Mouse (Mus musculus) hindbrain, embryonic 16.5 days (tissue): ENCODE results near the gene Aen. TPM values are rescaled to one million over a fixed set of nuclear protein-coding genes. Genes with fewer than 3 reads are reported as not detected.

Source experiments
- ATAC-seq: fragments of 200-750 bp; cut with Nextera tagmentation; 2 replicates; pipeline ENCODE4 v1.8.0; 2017; ENCODE audit warnings: moderate TSS enrichment, moderate library complexity
- H3K27ac ChIP-seq: fragments of 300-500 bp; sonication (generic); 2 replicates; pipeline ENCODE4 v1.5.1; 2014; ENCODE audit warnings: low read depth, mild to moderate bottlenecking, control low read depth, low read length, moderate library complexity
- H3K27me3 ChIP-seq: fragments of 300-500 bp; sonication (generic); replicated peaks from 2 replicates; pipeline ENCODE4 v1.6.1; 2014; ENCODE audit warnings: low read length; ENCODE audit not compliant: control insufficient read depth, insufficient read depth
- H3K36me3 ChIP-seq: fragments of 300-500 bp; sonication (generic); 2 replicates; pipeline ENCODE4 v1.6.1; 2014; ENCODE audit warnings: mild to moderate bottlenecking, low read length, moderate library complexity, mixed read lengths; ENCODE audit not compliant: control insufficient read depth, insufficient read depth
- H3K4me1 ChIP-seq: fragments of 300-500 bp; sonication (generic); 2 replicates; pipeline ENCODE4 v1.6.1; 2014; ENCODE audit warnings: low read depth, low read length; ENCODE audit not compliant: control insufficient read depth, insufficient read depth
- H3K4me2 ChIP-seq: fragments of 300-500 bp; sonication (generic); 2 replicates; pipeline ENCODE4 v1.6.1; 2014; ENCODE audit warnings: mild to moderate bottlenecking, low read length, control low read depth, moderate library complexity
- H3K4me3 ChIP-seq: fragments of 300-500 bp; sonication (generic); 2 replicates; pipeline ENCODE4 v1.5.1; 2014; ENCODE audit warnings: mild to moderate bottlenecking, low read length, control low read depth, moderate library complexity
- H3K9ac ChIP-seq: fragments of 300-500 bp; sonication (generic); 2 replicates; pipeline ENCODE4 v1.6.1; 2014; ENCODE audit warnings: low read depth, mild to moderate bottlenecking, control low read depth, low read length, moderate library complexity
- H3K9me3 ChIP-seq: fragments of 300-500 bp; sonication (generic); 2 replicates; pipeline ENCODE4 v1.6.1; 2014; ENCODE audit warnings: mild to moderate bottlenecking, low read length, moderate library complexity; ENCODE audit not compliant: control insufficient read depth
- WGBS: fragments of 180-500 bp; shearing (Covaris S2); extraction: QIAGEN DNeasy Blood & Tissue Kit; methylation state at CpG from one replicate; pipeline ENCODE4 v1.1.7; 2014; 5-methylcytosine and 5-hydroxymethylcytosine counted together
- microRNA-seq: library from miRNA; unstranded; fragments of <30 nt; microRNA quantifications from one replicate; pipeline ENCODE4, GENCODE M21; 2017
- polyA plus RNA-seq: library from polyadenylated mRNA; unstranded; fragments of >200 nt; fragmentation: Nextera tagmentation; extraction: Ambion mirVana; gene quantifications from 2 replicates; pipeline ENCODE4 v1.2.1, GENCODE M21; 2015

Aen gene
- polyA plus RNA-seq, 1 experiment from 2014 or later, result 65.3 TPM

GRCm38 (mm10) chr7:78953886-78954572 is 58.4 kb downstream of the Aen start:
- H3K9me3 ChIP-seq, result no peaks in the 10 kb centered on the region
- H3K27ac ChIP-seq, result no peak overlapping the region
- ATAC-seq, result no peak
- H3K4me1 ChIP-seq, result no peaks in the 10 kb centered on the region; the same call in 1 of the 2 replicates
- no peak overlapping the region for H3K4me3 ChIP-seq
- H3K9ac ChIP-seq, result no peak overlapping the region
- no peaks in the 10 kb centered on the region for H3K36me3 ChIP-seq
- H3K27me3 ChIP-seq, result no peaks in the 10 kb centered on the region
- 28% methylated on average over 11 of the region's 11 CpGs for WGBS
- no peak overlapping the region for H3K4me2 ChIP-seq

- Histone ChIP-seq H3K9ac (no peak overlapping the region), H3K9me3 (no peaks in the 10 kb centered on the region), H3K27me3 (no peaks in the 10 kb centered on the region)
These were observed 59.0 kb downstream of the Aen start for GRCm38 (mm10) chr7:78954619-78955018.

GRCm38 (mm10) chr7:78955086-78955485 is 59.4 kb downstream of the Aen start:
- H3K4me3 ChIP-seq, result no peak overlapping the region
- 76% methylated on average over 6 of the region's 6 CpGs for WGBS
- ATAC-seq, result no peak

More at GRCm38 (mm10) chr7:78954619-78955018, 59.0 kb downstream of the Aen start:
- Histone ChIP-seq H3K36me3 (no peaks in the 10 kb centered on the region), H3K4me3 (no peak overlapping the region), H3K4me2 (no peak overlapping the region), H3K27ac (no peak overlapping the region), H3K4me1 (no peaks in the 10 kb centered on the region; the same call in 1 of the 2 replicates)
- no peak for ATAC-seq
- 77% methylated on average over 6 of the region's 6 CpGs for WGBS

GRCm38 (mm10) chr7:78958499-78959073 is 62.9 kb downstream of the Aen start:
- Histone ChIP-seq H3K36me3 (no peaks in the 10 kb centered on the region), H3K4me3 (no peak overlapping the region), H3K9ac (no peak overlapping the region), H3K4me1 (no peaks in the 10 kb centered on the region; the same call in 1 of the 2 replicates), H3K4me2 (no peak overlapping the region), H3K27ac (no peak overlapping the region), H3K9me3 (no peaks in the 10 kb centered on the region), H3K27me3 (no peaks in the 10 kb centered on the region)
- ATAC-seq, result peak; percentile 86
- WGBS, result 51% methylated on average over 6 of the region's 6 CpGs

More at GRCm38 (mm10) chr7:78955086-78955485, 59.4 kb downstream of the Aen start:
- Histone ChIP-seq H3K36me3 (no peaks in the 10 kb centered on the region), H3K9ac (no peak overlapping the region), H3K9me3 (no peaks in the 10 kb centered on the region), H3K4me1 (no peaks in the 10 kb centered on the region; the same call in 1 of the 2 replicates), H3K27me3 (no peaks in the 10 kb centered on the region), H3K4me2 (no peak overlapping the region), H3K27ac (no peak overlapping the region)

Small RNAs within 50 kb of the gene (microRNA-seq; reads per million reads assigned to microRNA genes)
- gene Mir7-2, result 270 reads per million, percentile 63 among the genes with 10 or more reads in this experiment

Other genes starting within 250 kb of the Aen start
- 23.8 and 24.1 TPM in 2 replicates for gene Ntrk3, start 157.8 kb upstream of the Aen start, polyA plus RNA-seq
- 72.1 and 73.1 TPM in 2 replicates for gene Mrps11, start 112.7 kb upstream of the Aen start, polyA plus RNA-seq
- gene Mrpl46, start 112.3 kb upstream of the Aen start, polyA plus RNA-seq, result 58.0 and 61.4 TPM in 2 replicates
- 9.9 and 12.1 TPM in 2 replicates for gene Det1, start 48.6 kb upstream of the Aen start, polyA plus RNA-seq
- gene Isg20, start 17.6 kb downstream of the Aen start, polyA plus RNA-seq, result 1.6 and 2.1 TPM in 2 replicates
- 0.36 and 1.5 TPM in 2 replicates for gene Acan, start 157.6 kb downstream of the Aen start, polyA plus RNA-seq
- gene Hapln3, start 235.2 kb downstream of the Aen start, polyA plus RNA-seq, result 2.3 and 4.4 TPM in 2 replicates